Mouse (Mus musculus) right cerebral cortex, adult 18-20 months (tissue): ENCODE results near the gene Gnb1.
"Not testable (repeated sequence)": the region's sequence is repeated elsewhere in the genome, so short reads cannot be mapped to it uniquely, and the experiment has no call there.

Experiments
- DNase-seq: peaks from one replicate; pipeline ENCODE4 v3.0.0; 2022; ENCODE audit warnings: mixed read lengths

The Gnb1 gene

GRCm38 (mm10) chr4:155490990-155491504 is at the start of gene Gnb1:
TSS of gene Gnb1 (plus strand) at chr4:155491361.
- peak; percentile 93 for DNase-seq

GRCm38 (mm10) chr4:155442808-155443207 is 48.4 kb upstream of the Gnb1 start:
- no peak for DNase-seq

GRCm38 (mm10) chr4:155451597-155451996 is 39.6 kb upstream of the Gnb1 start:
- DNase-seq: no peak

GRCm38 (mm10) chr4:155458575-155458974 is 32.6 kb upstream of the Gnb1 start:
- no peak for DNase-seq

- no peak for DNase-seq
These were observed 28.1 kb upstream of the Gnb1 start for GRCm38 (mm10) chr4:155463050-155463449.

GRCm38 (mm10) chr4:155463611-155464010 is 27.6 kb upstream of the Gnb1 start:
- no peak for DNase-seq

- no peak for DNase-seq
These were observed 27.1 kb upstream of the Gnb1 start for GRCm38 (mm10) chr4:155464061-155464460.

GRCm38 (mm10) chr4:155465607-155466006 is 25.6 kb upstream of the Gnb1 start:
- no peak for DNase-seq

GRCm38 (mm10) chr4:155466080-155466479 is 25.1 kb upstream of the Gnb1 start:
- no peak for DNase-seq

- no peak for DNase-seq
These were observed 23.7 kb upstream of the Gnb1 start for GRCm38 (mm10) chr4:155467237-155468010.

GRCm38 (mm10) chr4:155468952-155469351 is 22.2 kb upstream of the Gnb1 start, which contains the start of gene Tmem52:
TSS of gene Tmem52 (plus strand) at chr4:155469114.
- DNase-seq: no peak

GRCm38 (mm10) chr4:155469590-155470262 is 21.4 kb upstream of the Gnb1 start:
- peak; percentile 28 for DNase-seq

GRCm38 (mm10) chr4:155470263-155470953 is 20.8 kb upstream of the Gnb1 start:
- DNase-seq: no peak

GRCm38 (mm10) chr4:155470997-155471396 is 20.2 kb upstream of the Gnb1 start:
- no peak for DNase-seq

GRCm38 (mm10) chr4:155471406-155471805 is 19.8 kb upstream of the Gnb1 start:
- DNase-seq: no peak

- DNase-seq: no peak
These were observed 18.4 kb upstream of the Gnb1 start for GRCm38 (mm10) chr4:155472716-155473290.

GRCm38 (mm10) chr4:155473319-155473718 is 17.8 kb upstream of the Gnb1 start:
- DNase-seq: no peak

- DNase-seq: not testable (repeated sequence)
These were observed 17.4 kb upstream of the Gnb1 start for GRCm38 (mm10) chr4:155473796-155474195.

- DNase-seq: peak; percentile 71
These were observed 9.6 kb upstream of the Gnb1 start for GRCm38 (mm10) chr4:155481381-155482124.

GRCm38 (mm10) chr4:155482125-155482480 is 9.1 kb upstream of the Gnb1 start:
- DNase-seq: no peak

- DNase-seq: no peak
These were observed 8.2 kb upstream of the Gnb1 start for GRCm38 (mm10) chr4:155482733-155483540.
